Mouse (Mus musculus) activated CD4-positive, CD25-positive, alpha-beta regulatory T cell (primary cell): ENCODE data around the gene Lgals7. TPM values are rescaled to one million over a fixed set of nuclear protein-coding genes. Genes with fewer than 3 reads are reported as not detected.

ENCODE experiments used
- polyA plus RNA-seq, 2 experiments: library from polyadenylated mRNA; unstranded; fragments of 100-300 nt; shearing (Covaris generic); gene quantifications; one replicate each; pipeline ENCODE4 v1.2.1; 2017

Lgals7 gene
- polyA plus RNA-seq: 10 to 100 TPM in 1 of 2 experiments, 1 to 10 TPM in 1; 3.2 to 11.6 TPM

DNA sequence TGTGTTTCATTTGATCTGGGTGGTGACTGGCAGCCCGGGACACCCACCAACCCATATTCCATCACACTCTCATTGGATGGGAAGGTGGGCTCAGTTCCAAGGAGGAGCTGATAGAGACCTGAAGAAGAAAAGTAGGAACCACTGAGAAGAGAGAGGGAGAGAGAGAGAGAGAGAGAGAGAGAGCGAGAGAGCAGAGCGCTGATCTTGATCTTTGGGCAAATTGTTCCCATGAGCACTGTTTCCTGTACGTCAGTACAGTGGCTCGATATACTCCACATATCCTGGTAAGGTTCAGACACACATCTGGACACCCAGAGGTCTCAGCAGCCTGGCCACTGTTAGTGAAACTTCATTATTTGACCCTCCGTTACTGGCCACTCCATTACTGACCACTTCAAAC is at the start of gene Lgals7:
Gene Lgals7 (plus strand): TSS at position 314 of the 400 bp plus-strand sequence.

DNA sequence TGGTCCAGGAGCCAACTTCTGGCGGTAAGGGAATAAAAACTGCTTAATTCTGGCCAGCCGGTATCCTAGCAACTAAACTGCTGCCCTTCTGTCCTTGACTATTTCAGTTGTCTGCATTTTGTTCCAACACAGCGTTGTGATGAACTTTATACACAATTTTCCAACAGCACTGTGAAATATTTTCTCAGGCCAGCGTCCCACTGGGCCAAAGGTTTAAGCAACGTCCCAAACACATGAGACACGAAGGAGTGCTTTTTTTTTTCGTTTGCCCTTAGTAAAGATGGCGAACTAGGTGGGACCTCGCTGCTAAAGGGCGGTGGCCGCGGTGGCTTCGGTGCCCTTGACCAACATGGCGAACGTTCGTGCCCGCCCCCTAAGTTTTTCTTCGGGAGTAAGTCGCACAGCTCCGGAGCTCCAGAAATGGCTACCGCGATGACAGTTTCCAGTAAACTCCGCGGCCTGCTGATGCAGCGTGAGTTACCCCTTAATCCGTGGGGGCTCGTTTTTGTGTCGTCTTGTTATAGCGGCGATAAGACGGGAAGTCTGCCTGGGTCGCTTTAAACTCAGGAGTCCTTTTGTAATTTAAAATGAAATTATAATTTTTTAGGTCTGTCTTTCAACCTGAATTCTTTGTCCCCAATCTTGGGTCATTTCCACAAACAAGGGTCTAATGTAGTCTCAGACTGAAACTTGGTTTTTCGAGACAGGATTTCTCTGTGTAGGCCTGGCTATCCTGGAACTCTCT is 38.5 kb upstream of the Lgals7 start, which contains the start of gene Ech1:
Gene Ech1 (plus strand): TSS at position 277 of the 745 bp plus-strand sequence.

GRCm38 (mm10) chr7:28833723-28834347 is 29.8 kb upstream of the Lgals7 start, which contains the start of gene Lgals4:
Lgals4 (plus strand) TSS chr7:28833854.

DNA sequence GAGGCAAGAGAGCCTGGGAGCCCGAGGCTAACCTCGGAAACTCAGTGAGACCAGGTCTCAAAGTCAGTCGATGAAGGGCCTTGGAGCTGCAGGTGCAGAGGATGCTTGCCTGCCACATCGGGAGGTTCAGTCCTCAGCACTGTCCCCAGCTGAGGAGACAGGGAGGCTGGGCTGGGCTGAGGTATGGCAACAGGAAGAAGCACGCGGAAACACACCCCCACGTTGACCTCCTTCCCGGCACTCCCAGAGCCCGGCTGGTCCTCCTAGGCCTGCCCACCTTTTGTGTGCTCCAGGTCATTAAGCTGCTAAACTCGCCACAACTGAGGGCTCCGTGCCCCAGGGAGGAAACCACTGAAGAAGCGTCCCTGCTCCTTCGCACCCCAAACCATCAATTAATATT is 17.5 kb downstream of the Lgals7 start, which contains the start of gene Capn12:
Gene Capn12 (plus strand): TSS at position 224 of the 400 bp plus-strand sequence.

Other genes starting within 250 kb of the Lgals7 start
- not detected for gene Acp7, start 232.5 kb upstream of the Lgals7 start, polyA plus RNA-seq
- 1 to 10 TPM; 4.2 to 6.6 TPM for gene Fbxo27, start 171.0 kb upstream of the Lgals7 start, polyA plus RNA-seq
- gene Fbxo17, start 147.0 kb upstream of the Lgals7 start, polyA plus RNA-seq: 10 to 100 TPM in 1 of 2 experiments, 1 to 10 TPM in 1; 9.6 to 16.2 TPM
- gene Mrps12, start 122.0 kb upstream of the Lgals7 start, polyA plus RNA-seq: 10 to 100 TPM; 94.8 to 97.2 TPM
- gene Sars2, start 121.9 kb upstream of the Lgals7 start, polyA plus RNA-seq: 10 to 100 TPM; 19.8 to 23.6 TPM
- not detected for gene Ccer2, start 107.7 kb upstream of the Lgals7 start, polyA plus RNA-seq
- gene Sirt2, start 97.1 kb upstream of the Lgals7 start, polyA plus RNA-seq: 100 to 1,000 TPM in 1 of 2 experiments, 10 to 100 TPM in 1; 74.7 to 117 TPM
- gene Nfkbib, start 96.3 kb upstream of the Lgals7 start, polyA plus RNA-seq: 100 to 1,000 TPM; 102 to 109 TPM
- gene Rinl, start 74.9 kb upstream of the Lgals7 start, polyA plus RNA-seq: 100 to 1,000 TPM; 220 to 310 TPM
- gene Hnrnpl, start 55.3 kb upstream of the Lgals7 start, polyA plus RNA-seq: 100 to 1,000 TPM; 305 to 311 TPM
- gene Ech1, start 38.6 kb upstream of the Lgals7 start, polyA plus RNA-seq: 100 to 1,000 TPM; 187 to 201 TPM
- 10 to 100 TPM; 16.8 to 29.9 TPM for gene Lgals4, start 30.0 kb upstream of the Lgals7 start, polyA plus RNA-seq
- gene Capn12, start 17.6 kb downstream of the Lgals7 start, polyA plus RNA-seq: under 1 TPM in 1 of 2 experiments, not detected in 1; 0.65 TPM
- 100 to 1,000 TPM; 157 to 274 TPM for gene Actn4, start 98.5 kb downstream of the Lgals7 start, polyA plus RNA-seq
- gene Eif3k, start 118.0 kb downstream of the Lgals7 start, polyA plus RNA-seq: 100 to 1,000 TPM; 357 to 451 TPM
- gene Map4k1, start 118.2 kb downstream of the Lgals7 start, polyA plus RNA-seq: 100 to 1,000 TPM; 152 to 176 TPM